Mouse (Mus musculus): ENCODE measurements around the gene Arhgef10l. TPM values are rescaled to one million over a fixed set of nuclear protein-coding genes. Genes with fewer than 3 reads are reported as not detected.

The Arhgef10l gene
- polyA plus RNA-seq, 1 experiment = 14.2 TPM

- no peak for TF ChIP-seq CTCF (IDR thresholded peaks at IDR 0.05; ENCODE audit: extremely low read depth, insufficient read length, insufficient replicate concordance, low read depth, low read length)
- no peak for TF ChIP-seq POLR2A (IDR thresholded peaks at IDR 0.05; ENCODE audit: low read depth, low read length)
- Histone ChIP-seq H3K36me3 (ENCODE audit: control insufficient read depth, insufficient read depth, low read length) (no peaks in the 10 kb centered on the region), H3K4me3 (ENCODE audit: low read depth, low read length) (peak overlapping the region; percentile 6; the same call in 1 of the 2 replicates), H3K27ac (ENCODE audit: insufficient read depth, low read depth, low read length) (0 out of 2 replicates have a peak overlapping the region, but pooled peaks have one; percentile 13), H3K4me1 (ENCODE audit: control insufficient read depth, insufficient read depth, insufficient read length, low read length) (peaks cover 7% of the 10 kb centered on the region), H3K27me3 (ENCODE audit: control insufficient read depth, insufficient read depth, low read length) (peaks cover 21% of the 10 kb centered on the region; the same call in 1 of the 2 replicates)
- WGBS = 10% methylated on average over 24 of the region's 24 CpGs
Observed at GRCm38 (mm10) chr4:140657681-140658575, 7.9 kb downstream of the Arhgef10l start.

- Histone ChIP-seq H3K36me3 (ENCODE audit: control insufficient read depth, insufficient read depth, low read length) (no peaks in the 10 kb centered on the region), H3K27me3 (ENCODE audit: control insufficient read depth, insufficient read depth, low read length) (peaks cover 21% of the 10 kb centered on the region), H3K4me3 (ENCODE audit: low read depth, low read length) (no peak overlapping the region), H3K27ac (ENCODE audit: insufficient read depth, low read depth, low read length) (no peak overlapping the region), H3K4me1 (ENCODE audit: control insufficient read depth, insufficient read depth, insufficient read length, low read length) (peaks cover 7% of the 10 kb centered on the region)
- 80% methylated on average over 8 of the region's 8 CpGs for WGBS
- TF ChIP-seq CTCF (IDR thresholded peaks at IDR 0.05; ENCODE audit: extremely low read depth, insufficient read length, insufficient replicate concordance, low read depth, low read length) = no peak
- TF ChIP-seq POLR2A (IDR thresholded peaks at IDR 0.05; ENCODE audit: low read depth, low read length) = no peak
Observed at GRCm38 (mm10) chr4:140656529-140656928, 9.3 kb downstream of the Arhgef10l start.

- no peak overlapping the region for H3K27ac ChIP-seq (ENCODE audit: insufficient read depth, low read depth, low read length)
- TF ChIP-seq POLR2A (IDR thresholded peaks at IDR 0.05; ENCODE audit: low read depth, low read length) (no peak), CTCF (IDR thresholded peaks at IDR 0.05; ENCODE audit: extremely low read depth, insufficient read length, insufficient replicate concordance, low read depth, low read length) (no peak)
- WGBS = 60% methylated on average over 8 of the region's 8 CpGs
- H3K36me3 ChIP-seq (ENCODE audit: control insufficient read depth, insufficient read depth, low read length) = no peaks in the 10 kb centered on the region
- H3K4me1 ChIP-seq (ENCODE audit: control insufficient read depth, insufficient read depth, insufficient read length, low read length) = peaks cover 7% of the 10 kb centered on the region
- H3K4me3 ChIP-seq (ENCODE audit: low read depth, low read length) = no peak overlapping the region
- H3K27me3 ChIP-seq (ENCODE audit: control insufficient read depth, insufficient read depth, low read length) = peaks cover 26% of the 10 kb centered on the region
Observed at GRCm38 (mm10) chr4:140654798-140655197, 11.0 kb downstream of the Arhgef10l start.

- 38% methylated on average over 14 of the region's 14 CpGs for WGBS
- H3K27ac ChIP-seq (ENCODE audit: insufficient read depth, low read depth, low read length) = no peak overlapping the region
- peaks cover 26% of the 10 kb centered on the region for H3K27me3 ChIP-seq (ENCODE audit: control insufficient read depth, insufficient read depth, low read length)
- peaks cover 9% of the 10 kb centered on the region for H3K4me1 ChIP-seq (ENCODE audit: control insufficient read depth, insufficient read depth, insufficient read length, low read length)
- no peak overlapping the region for H3K4me3 ChIP-seq (ENCODE audit: low read depth, low read length)
- H3K36me3 ChIP-seq (ENCODE audit: control insufficient read depth, insufficient read depth, low read length) = no peaks in the 10 kb centered on the region
- TF ChIP-seq CTCF (IDR thresholded peaks at IDR 0.05; ENCODE audit: extremely low read depth, insufficient read length, insufficient replicate concordance, low read depth, low read length) (no peak), POLR2A (IDR thresholded peaks at IDR 0.05; ENCODE audit: low read depth, low read length) (no peak)
Observed at GRCm38 (mm10) chr4:140653835-140654583, 11.8 kb downstream of the Arhgef10l start.

GRCm38 (mm10) chr4:140649731-140650130 is 16.1 kb downstream of the Arhgef10l start:
- Histone ChIP-seq H3K27ac (ENCODE audit: insufficient read depth, low read depth, low read length) (0 out of 2 replicates have a peak overlapping the region, but pooled peaks have one; percentile 21), H3K4me1 (ENCODE audit: control insufficient read depth, insufficient read depth, insufficient read length, low read length) (peaks cover 8% of the 10 kb centered on the region), H3K27me3 (ENCODE audit: control insufficient read depth, insufficient read depth, low read length) (peaks cover 33% of the 10 kb centered on the region), H3K36me3 (ENCODE audit: control insufficient read depth, insufficient read depth, low read length) (no peaks in the 10 kb centered on the region), H3K4me3 (ENCODE audit: low read depth, low read length) (no peak overlapping the region)
- TF ChIP-seq POLR2A (IDR thresholded peaks at IDR 0.05; ENCODE audit: low read depth, low read length) (no peak), CTCF (IDR thresholded peaks at IDR 0.05; ENCODE audit: extremely low read depth, insufficient read length, insufficient replicate concordance, low read depth, low read length) (no peak)
- WGBS = 47% methylated on average over 1 of the region's 1 CpGs

- peak overlapping the region; percentile 69; the same call in 1 of the 2 replicates for H3K4me3 ChIP-seq (ENCODE audit: low read depth, low read length)
- 16% methylated on average over 9 of the region's 9 CpGs for WGBS
- H3K36me3 ChIP-seq (ENCODE audit: control insufficient read depth, insufficient read depth, low read length) = no peaks in the 10 kb centered on the region
- no peak for TF ChIP-seq CTCF (IDR thresholded peaks at IDR 0.05; ENCODE audit: extremely low read depth, insufficient read length, insufficient replicate concordance, low read depth, low read length)
- no peak for TF ChIP-seq POLR2A (IDR thresholded peaks at IDR 0.05; ENCODE audit: low read depth, low read length)
- H3K27ac ChIP-seq (ENCODE audit: insufficient read depth, low read depth, low read length) = peak overlapping the region; percentile 21; the same call in 1 of the 2 replicates
- peaks cover 8% of the 10 kb centered on the region for H3K4me1 ChIP-seq (ENCODE audit: control insufficient read depth, insufficient read depth, insufficient read length, low read length)
- peaks cover 31% of the 10 kb centered on the region for H3K27me3 ChIP-seq (ENCODE audit: control insufficient read depth, insufficient read depth, low read length)
Observed at GRCm38 (mm10) chr4:140649207-140649591, 16.6 kb downstream of the Arhgef10l start.
